Mouse (Mus musculus) brain, embryonic 14.5 days (tissue): ENCODE measurements around the gene Igsf8.

Experiments used
- CTCF ChIP-seq: fragments of 200-500 bp; IDR thresholded peaks from 2 replicates; pipeline ENCODE4 v1.5.1; 2012; ENCODE audit warnings: inconsistent platforms, mild to moderate bottlenecking, moderate library complexity, borderline replicate concordance; ENCODE audit not compliant: insufficient read depth, insufficient read length; ENCODE audit errors: extremely low read depth
- POLR2A ChIP-seq: fragments of 200-500 bp; IDR thresholded peaks from 2 replicates; pipeline ENCODE4 v1.6.1; 2012; ENCODE audit warnings: mild to moderate bottlenecking, inconsistent platforms, borderline replicate concordance; ENCODE audit not compliant: poor library complexity, insufficient read depth, insufficient read length, severe bottlenecking; ENCODE audit errors: extremely low read depth

DNA sequence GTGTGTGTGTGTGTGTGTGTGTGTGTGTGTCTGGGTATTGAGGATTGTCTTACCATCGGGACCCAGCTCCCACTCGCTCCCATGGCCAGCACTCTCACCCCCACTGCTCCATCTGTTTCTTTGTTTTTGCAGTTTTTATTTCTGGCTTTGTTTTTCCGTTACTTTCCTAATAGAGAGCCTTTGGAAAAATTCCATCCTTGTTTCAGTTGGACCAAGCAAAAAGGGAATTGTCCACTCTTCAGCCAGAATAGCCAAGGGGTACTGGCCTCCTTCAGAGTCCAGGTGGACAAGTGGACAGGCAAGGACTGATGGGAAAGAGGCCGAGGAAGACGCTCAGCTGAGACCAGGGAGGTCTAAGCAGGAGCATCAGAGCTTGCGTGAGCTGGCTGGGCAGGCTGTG, 45.4 kb downstream of the Igsf8 start:
- no peak for TF ChIP-seq POLR2A
- TF ChIP-seq CTCF = no peak
